Mouse (Mus musculus) small intestine, adult 2 months (tissue): ENCODE results near the gene Pax8. TPM values are rescaled to one million over a fixed set of nuclear protein-coding genes. Genes with fewer than 3 reads are reported as not detected.

Source experiments
- H3K27ac ChIP-seq: fragments of 200-500 bp; 2 replicates; pipeline ENCODE4 v1.5.1; 2012; ENCODE audit warnings: low read depth, low read length, control low read depth, inconsistent platforms; ENCODE audit not compliant: insufficient read depth
- H3K27me3 ChIP-seq: fragments of 200-500 bp; 2 replicates; pipeline ENCODE4 v1.6.1; 2012; ENCODE audit warnings: mild to moderate bottlenecking, moderate library complexity, low read length, inconsistent platforms; ENCODE audit not compliant: control insufficient read depth, insufficient read depth
- H3K36me3 ChIP-seq: fragments of 200-500 bp; 2 replicates; pipeline ENCODE4 v1.6.1; 2012; ENCODE audit warnings: mild to moderate bottlenecking, low read length, control low read depth, inconsistent platforms; ENCODE audit not compliant: control insufficient read depth, insufficient read depth
- H3K4me1 ChIP-seq: fragments of 200-500 bp; 2 replicates; pipeline ENCODE4 v1.6.1; 2012; ENCODE audit warnings: low read length, inconsistent platforms, mixed read lengths; ENCODE audit not compliant: control insufficient read depth, insufficient read depth, insufficient read length
- H3K4me3 ChIP-seq: fragments of 200-500 bp; 2 replicates; pipeline ENCODE4 v1.5.1; 2012; ENCODE audit warnings: low read depth, mild to moderate bottlenecking, control low read depth, inconsistent platforms, low read length, moderate library complexity
- CTCF ChIP-seq: fragments of 200-500 bp; IDR thresholded peaks from 2 replicates; pipeline ENCODE4 v1.5.1; 2012; ENCODE audit warnings: low read depth, mild to moderate bottlenecking, control low read depth, inconsistent platforms, low read length, moderate library complexity, mixed read lengths; ENCODE audit not compliant: insufficient replicate concordance, insufficient read length; ENCODE audit errors: extremely low read depth
- POLR2A ChIP-seq: fragments of 200-500 bp; IDR thresholded peaks from 2 replicates; pipeline ENCODE4 v1.6.1; 2012; ENCODE audit warnings: low read depth, mild to moderate bottlenecking, control low read depth, inconsistent platforms, low read length, moderate library complexity
- WGBS: fragments of 180-500 bp; shearing (Covaris S2); methylation state at CpG from one replicate; pipeline ENCODE4 v1.1.7; 2018; 5-methylcytosine and 5-hydroxymethylcytosine counted together
- polyA plus RNA-seq: library from polyadenylated mRNA; depleted of rRNA; stranded (reverse); fragments of >200 nt; gene quantifications from 2 replicates; pipeline ENCODE4 v1.2.3, GENCODE M21; 2012

Pax8 gene
- polyA plus RNA-seq, 1 experiment, result 10.4 TPM

- Histone ChIP-seq H3K4me1 (peaks cover 20% of the 10 kb centered on the region), H3K27me3 (0 out of 2 replicates have a peak, but pooled peaks cover 3% of the 10 kb centered on the region), H3K36me3 (no peaks in the 10 kb centered on the region), H3K4me3 (no peak overlapping the region), H3K27ac (no peak overlapping the region)
- 12% methylated on average over 1 of the region's 1 CpGs for WGBS
- TF ChIP-seq POLR2A (no peak), CTCF (no peak)
These were observed 8.2 kb downstream of the Pax8 start for GRCm38 (mm10) chr2:24467156-24467555.

DNA sequence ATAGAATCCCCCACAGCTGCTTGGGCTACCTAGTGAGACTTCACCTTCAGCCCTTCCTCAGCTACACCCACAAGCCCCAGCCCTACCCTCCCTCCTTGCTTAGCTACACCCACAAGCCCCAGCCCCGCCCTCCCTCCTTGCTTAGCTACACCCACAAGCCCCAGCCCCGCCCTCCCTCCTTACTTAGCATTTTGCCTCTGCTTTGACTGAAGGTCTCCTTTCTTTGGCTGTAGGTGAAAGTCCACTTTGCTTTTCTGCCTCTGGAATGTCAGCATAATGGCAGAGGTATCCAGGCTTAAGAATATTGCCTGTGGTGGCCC lies 14.6 kb downstream of the Pax8 start:
- peaks cover 8% of the 10 kb centered on the region for H3K4me1 ChIP-seq
- WGBS, result 23% methylated on average over 2 of the region's 2 CpGs
- no peak for TF ChIP-seq CTCF
- TF ChIP-seq POLR2A, result peak; percentile 19; the same call in 1 of the 2 replicates
- no peaks in the 10 kb centered on the region for H3K27me3 ChIP-seq
- no peaks in the 10 kb centered on the region for H3K36me3 ChIP-seq
- H3K27ac ChIP-seq, result peak overlapping the region; percentile 80
- H3K4me3 ChIP-seq, result peak overlapping the region; percentile 42; the same call in 1 of the 2 replicates

DNA sequence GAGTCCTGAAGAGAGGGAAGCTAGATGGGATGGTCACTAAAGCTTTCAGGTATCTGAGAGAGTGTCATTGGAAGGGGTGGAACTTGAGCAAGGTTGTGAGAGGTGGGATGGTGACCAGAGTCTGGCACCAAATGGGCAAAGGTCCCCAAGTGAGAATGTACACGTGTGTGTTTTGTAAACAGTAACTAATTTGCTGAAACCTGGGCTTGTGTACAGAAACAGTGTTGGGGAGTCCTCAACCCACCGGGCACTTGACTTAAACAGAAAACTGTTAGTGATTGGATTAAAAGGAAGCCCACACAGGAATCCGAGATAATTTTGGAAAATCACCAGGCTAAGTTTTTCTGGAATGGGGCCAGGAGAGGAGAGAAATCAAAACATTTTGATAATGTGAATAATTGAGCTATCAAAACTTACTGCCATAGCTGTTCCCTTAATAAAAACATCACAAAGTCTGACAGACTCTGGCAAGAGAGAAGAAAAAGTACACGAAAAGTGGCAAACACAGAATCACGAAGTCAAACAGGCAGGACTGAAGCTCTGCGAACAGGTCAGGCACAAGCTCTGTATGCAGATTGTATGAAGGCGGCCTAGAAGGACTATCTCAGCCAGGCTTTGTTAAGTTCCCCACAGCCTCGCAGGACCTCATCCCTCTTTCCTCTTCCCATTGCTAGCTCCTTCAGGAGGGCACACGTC lies 15.1 kb downstream of the Pax8 start:
- H3K4me3 ChIP-seq, result peak overlapping the region; percentile 42; the same call in 1 of the 2 replicates
- H3K36me3 ChIP-seq, result no peaks in the 10 kb centered on the region
- H3K27me3 ChIP-seq, result no peaks in the 10 kb centered on the region
- TF ChIP-seq POLR2A, result no peak
- TF ChIP-seq CTCF, result no peak
- peaks cover 8% of the 10 kb centered on the region for H3K4me1 ChIP-seq
- H3K27ac ChIP-seq, result peak overlapping the region; percentile 58
- WGBS, result 6% methylated on average over 9 of the region's 9 CpGs

DNA sequence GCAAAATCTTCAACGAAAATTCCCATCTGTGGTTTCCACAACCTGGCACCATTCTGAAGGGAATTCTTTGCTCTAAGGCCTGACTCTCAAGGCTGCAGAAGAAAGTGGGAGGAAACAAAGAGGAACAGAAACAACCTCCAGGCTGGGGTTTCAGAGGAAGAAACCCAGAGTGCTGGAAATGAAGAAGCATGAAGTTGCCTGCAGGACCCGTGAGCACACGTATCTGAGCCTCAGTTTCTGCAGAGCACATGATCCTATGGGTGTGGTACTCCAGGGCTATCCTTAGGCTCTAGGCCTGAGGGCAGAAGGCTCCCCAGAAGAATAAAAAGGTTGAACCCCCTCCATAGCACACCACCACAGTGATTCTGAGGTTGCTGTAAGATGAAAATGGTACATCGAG lies 18.6 kb downstream of the Pax8 start:
- Histone ChIP-seq H3K4me3 (no peak overlapping the region), H3K36me3 (no peaks in the 10 kb centered on the region), H3K4me1 (peaks cover 8% of the 10 kb centered on the region; the same call in 1 of the 2 replicates), H3K27ac (no peak overlapping the region), H3K27me3 (no peaks in the 10 kb centered on the region)
- TF ChIP-seq POLR2A (no peak), CTCF (no peak)
- 75% methylated on average over 4 of the region's 4 CpGs for WGBS

- Histone ChIP-seq H3K27ac (peak overlapping the region; percentile 77), H3K4me1 (peaks cover 8% of the 10 kb centered on the region; the same call in 1 of the 2 replicates), H3K36me3 (no peaks in the 10 kb centered on the region), H3K27me3 (no peaks in the 10 kb centered on the region), H3K4me3 (no peak overlapping the region)
- TF ChIP-seq CTCF (no peak), POLR2A (no peak)
- WGBS, result 18% methylated on average over 6 of the region's 6 CpGs
These were observed 20.1 kb downstream of the Pax8 start for GRCm38 (mm10) chr2:24455057-24455855.

GRCm38 (mm10) chr2:24454429-24455011 lies 20.9 kb downstream of the Pax8 start:
- TF ChIP-seq CTCF (no peak), POLR2A (no peak)
- no peak overlapping the region for H3K4me3 ChIP-seq
- 76% methylated on average over 1 of the region's 1 CpGs for WGBS

DNA sequence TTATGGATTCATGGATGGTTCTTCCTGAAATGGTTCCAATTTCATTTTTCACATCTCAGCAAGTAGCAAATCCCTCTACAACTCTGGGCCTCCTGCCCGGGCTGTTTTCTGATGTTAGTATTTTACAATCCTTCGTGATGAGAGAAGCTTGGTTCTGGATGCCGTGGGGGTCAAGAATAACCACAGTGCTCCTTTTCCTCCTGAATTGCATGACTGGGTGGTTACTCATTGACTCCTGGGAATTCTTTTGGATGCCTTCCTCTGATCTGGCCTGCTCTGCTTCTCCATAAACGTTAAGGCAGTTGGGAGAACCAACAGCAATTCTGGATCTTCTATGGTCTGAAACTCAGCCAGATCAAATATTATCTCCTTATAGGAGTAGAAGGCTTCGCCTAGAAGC lies 22.2 kb downstream of the Pax8 start:
- no peak overlapping the region for H3K27ac ChIP-seq
- H3K4me1 ChIP-seq, result peaks cover 5% of the 10 kb centered on the region; the same call in 1 of the 2 replicates
- 62% methylated on average over 5 of the region's 5 CpGs for WGBS
- no peaks in the 10 kb centered on the region for H3K36me3 ChIP-seq
- TF ChIP-seq CTCF, result no peak
- no peak for TF ChIP-seq POLR2A
- no peaks in the 10 kb centered on the region for H3K27me3 ChIP-seq
- H3K4me3 ChIP-seq, result no peak overlapping the region

More at GRCm38 (mm10) chr2:24454429-24455011, 20.9 kb downstream of the Pax8 start:
- H3K27ac ChIP-seq, result peak overlapping the region; percentile 77
- H3K27me3 ChIP-seq, result no peaks in the 10 kb centered on the region
- H3K36me3 ChIP-seq, result no peaks in the 10 kb centered on the region
- H3K4me1 ChIP-seq, result peaks cover 5% of the 10 kb centered on the region; the same call in 1 of the 2 replicates
